Mouse (Mus musculus) liver, embryonic 15.5 days (tissue): ENCODE measurements around the gene Tbata. TPM values are rescaled to one million over a fixed set of nuclear protein-coding genes. Genes with fewer than 3 reads are reported as not detected.

ENCODE experiments used
- ATAC-seq: fragments of 200-750 bp; cut with Nextera tagmentation; 2 replicates; pipeline ENCODE4 v1.8.0; 2017; ENCODE audit warnings: moderate number of reproducible peaks, mild to moderate bottlenecking, moderate library complexity; ENCODE audit not compliant: insufficient read depth
- H3K27ac ChIP-seq: fragments of 300-500 bp; sonication (generic); replicated peaks from 2 replicates; pipeline ENCODE4 v1.5.1; 2015; ENCODE audit warnings: mild to moderate bottlenecking, inconsistent platforms
- H3K27me3 ChIP-seq: fragments of 300-500 bp; sonication (generic); 2 replicates; pipeline ENCODE4 v1.6.1; 2015; ENCODE audit warnings: mild to moderate bottlenecking, inconsistent platforms
- H3K36me3 ChIP-seq: fragments of 300-500 bp; sonication (generic); replicated peaks from 2 replicates; pipeline ENCODE4 v1.6.1; 2015; ENCODE audit warnings: moderate library complexity, mild to moderate bottlenecking, inconsistent platforms
- H3K4me1 ChIP-seq: fragments of 300-500 bp; sonication (generic); replicated peaks from 2 replicates; pipeline ENCODE4 v1.6.1; 2015; ENCODE audit warnings: inconsistent platforms
- H3K4me2 ChIP-seq: fragments of 300-500 bp; sonication (generic); 2 replicates; pipeline ENCODE4 v1.6.1; 2015; ENCODE audit warnings: moderate library complexity, mild to moderate bottlenecking, inconsistent platforms
- H3K4me3 ChIP-seq: fragments of 300-500 bp; sonication (generic); replicated peaks from 2 replicates; pipeline ENCODE4 v1.5.1; 2015; ENCODE audit warnings: mild to moderate bottlenecking, inconsistent platforms
- H3K9ac ChIP-seq: fragments of 300-500 bp; sonication (generic); 2 replicates; pipeline ENCODE4 v1.6.1; 2015; ENCODE audit warnings: moderate library complexity, mild to moderate bottlenecking, inconsistent platforms
- H3K9me3 ChIP-seq: fragments of 300-500 bp; sonication (generic); replicated peaks from 2 replicates; pipeline ENCODE4 v1.6.1; 2016; ENCODE audit warnings: inconsistent platforms
- WGBS: fragments of 180-500 bp; shearing (Covaris S2); methylation state at CpG from one replicate; pipeline ENCODE4 v1.1.7; 2015; ENCODE audit warnings: mixed read lengths; ENCODE audit not compliant: insufficient replicate concordance; 5-methylcytosine and 5-hydroxymethylcytosine counted together
- polyA plus RNA-seq: library from polyadenylated mRNA; unstranded; fragments of >200 nt; fragmentation: Nextera tagmentation; extraction: Ambion mirVana; gene quantifications from 2 replicates; pipeline ENCODE4 v1.2.1, GENCODE M21; 2015

The Tbata gene
- polyA plus RNA-seq, 1 experiment from 2014 or later: not detected

- peaks cover 17% of the 10 kb centered on the region for H3K27me3 ChIP-seq
- no peak overlapping the region for H3K4me3 ChIP-seq
- no peaks in the 10 kb centered on the region for H3K9me3 ChIP-seq
- ATAC-seq: no peak
- 34% methylated on average over 9 of the region's 9 CpGs for WGBS
- H3K4me2 ChIP-seq: no peak overlapping the region
- no peaks in the 10 kb centered on the region for H3K36me3 ChIP-seq
- H3K27ac ChIP-seq: no peak overlapping the region
- H3K9ac ChIP-seq: no peak overlapping the region
- no peaks in the 10 kb centered on the region for H3K4me1 ChIP-seq
These were observed 4.2 kb upstream of the Tbata start for GRCm38 (mm10) chr10:61167333-61168096.

- WGBS: 34% methylated on average over 2 of the region's 2 CpGs
- Histone ChIP-seq H3K4me2 (no peak overlapping the region), H3K4me3 (no peak overlapping the region), H3K27ac (no peak overlapping the region), H3K36me3 (no peaks in the 10 kb centered on the region), H3K4me1 (no peaks in the 10 kb centered on the region), H3K9ac (no peak overlapping the region), H3K27me3 (peaks cover 17% of the 10 kb centered on the region), H3K9me3 (no peaks in the 10 kb centered on the region)
- ATAC-seq: no peak
These were observed 3.4 kb upstream of the Tbata start for GRCm38 (mm10) chr10:61168393-61168792.

GRCm38 (mm10) chr10:61172496-61172895 lies 742 bp downstream of the Tbata start:
- H3K4me2 ChIP-seq: no peak overlapping the region
- no peaks in the 10 kb centered on the region for H3K9me3 ChIP-seq
- H3K9ac ChIP-seq: no peak overlapping the region
- peaks cover 49% of the 10 kb centered on the region for H3K27me3 ChIP-seq
- WGBS: 48% methylated on average over 4 of the region's 4 CpGs
- ATAC-seq: no peak
- no peaks in the 10 kb centered on the region for H3K36me3 ChIP-seq
- H3K4me1 ChIP-seq: no peaks in the 10 kb centered on the region
- H3K4me3 ChIP-seq: no peak overlapping the region
- no peak overlapping the region for H3K27ac ChIP-seq

- Histone ChIP-seq H3K4me3 (no peak overlapping the region), H3K27me3 (peaks cover 46% of the 10 kb centered on the region), H3K4me1 (no peaks in the 10 kb centered on the region), H3K36me3 (no peaks in the 10 kb centered on the region), H3K27ac (no peak overlapping the region), H3K9me3 (no peaks in the 10 kb centered on the region), H3K9ac (no peak overlapping the region), H3K4me2 (no peak overlapping the region)
- no peak for ATAC-seq
- WGBS: 39% methylated on average over 13 of the region's 13 CpGs
These were observed 3.1 kb downstream of the Tbata start for GRCm38 (mm10) chr10:61174711-61175441.

GRCm38 (mm10) chr10:61175442-61176204 lies 3.9 kb downstream of the Tbata start:
- Histone ChIP-seq H3K9me3 (no peaks in the 10 kb centered on the region), H3K9ac (no peak overlapping the region), H3K36me3 (no peaks in the 10 kb centered on the region), H3K27ac (no peak overlapping the region), H3K4me3 (no peak overlapping the region), H3K4me2 (no peak overlapping the region), H3K27me3 (peaks cover 46% of the 10 kb centered on the region), H3K4me1 (no peaks in the 10 kb centered on the region)
- 10% methylated on average over 24 of the region's 24 CpGs for WGBS
- ATAC-seq: no peak

DNA sequence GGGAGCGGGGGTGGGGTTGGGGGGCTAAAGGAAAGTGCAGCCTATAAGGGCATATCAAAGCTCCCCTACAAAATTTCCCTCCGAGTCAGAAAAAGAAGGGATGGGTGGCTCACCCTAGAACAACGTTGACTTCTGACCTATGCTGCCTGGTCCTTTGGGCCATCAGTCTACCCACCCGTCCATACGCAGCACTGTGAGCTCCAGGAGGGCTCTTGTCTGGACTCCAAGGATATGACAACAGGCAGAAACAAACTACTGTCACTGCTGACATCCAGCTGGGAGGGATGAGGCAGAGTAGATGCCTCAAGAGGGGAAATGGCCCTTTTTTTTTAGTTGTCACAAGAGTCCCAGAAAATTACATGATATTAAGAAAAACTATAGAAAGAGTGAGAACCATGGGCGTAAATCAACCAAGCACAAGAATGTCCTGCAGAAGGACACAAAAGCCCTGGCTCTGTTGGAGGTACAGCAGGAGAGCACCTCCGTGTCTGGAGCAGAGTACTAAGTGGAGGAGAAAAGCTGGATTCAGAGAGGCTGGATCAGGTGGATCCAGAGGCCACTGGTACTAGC lies 4.6 kb downstream of the Tbata start:
- WGBS: 39% methylated on average over 7 of the region's 7 CpGs
- no peaks in the 10 kb centered on the region for H3K9me3 ChIP-seq
- no peak overlapping the region for H3K9ac ChIP-seq
- H3K4me1 ChIP-seq: no peaks in the 10 kb centered on the region
- H3K4me2 ChIP-seq: no peak overlapping the region
- H3K36me3 ChIP-seq: no peaks in the 10 kb centered on the region
- no peak overlapping the region for H3K27ac ChIP-seq
- no peak for ATAC-seq
- peaks cover 45% of the 10 kb centered on the region for H3K27me3 ChIP-seq
- H3K4me3 ChIP-seq: no peak overlapping the region

- Histone ChIP-seq H3K9me3 (no peaks in the 10 kb centered on the region), H3K27ac (no peak overlapping the region), H3K36me3 (no peaks in the 10 kb centered on the region), H3K4me2 (no peak overlapping the region), H3K9ac (no peak overlapping the region), H3K27me3 (peaks cover 37% of the 10 kb centered on the region), H3K4me3 (no peak overlapping the region), H3K4me1 (no peaks in the 10 kb centered on the region)
- ATAC-seq: no peak
- WGBS: 51% methylated on average over 4 of the region's 4 CpGs
These were observed 6.0 kb downstream of the Tbata start for GRCm38 (mm10) chr10:61177751-61178150.

GRCm38 (mm10) chr10:61178687-61179086 lies 6.9 kb downstream of the Tbata start:
- H3K4me3 ChIP-seq: no peak overlapping the region
- no peaks in the 10 kb centered on the region for H3K36me3 ChIP-seq
- no peak for ATAC-seq
- 59% methylated on average over 8 of the region's 8 CpGs for WGBS
- H3K9me3 ChIP-seq: no peaks in the 10 kb centered on the region
- peaks cover 34% of the 10 kb centered on the region for H3K27me3 ChIP-seq
- H3K27ac ChIP-seq: no peak overlapping the region
- no peaks in the 10 kb centered on the region for H3K4me1 ChIP-seq
- no peak overlapping the region for H3K4me2 ChIP-seq
- H3K9ac ChIP-seq: no peak overlapping the region

DNA sequence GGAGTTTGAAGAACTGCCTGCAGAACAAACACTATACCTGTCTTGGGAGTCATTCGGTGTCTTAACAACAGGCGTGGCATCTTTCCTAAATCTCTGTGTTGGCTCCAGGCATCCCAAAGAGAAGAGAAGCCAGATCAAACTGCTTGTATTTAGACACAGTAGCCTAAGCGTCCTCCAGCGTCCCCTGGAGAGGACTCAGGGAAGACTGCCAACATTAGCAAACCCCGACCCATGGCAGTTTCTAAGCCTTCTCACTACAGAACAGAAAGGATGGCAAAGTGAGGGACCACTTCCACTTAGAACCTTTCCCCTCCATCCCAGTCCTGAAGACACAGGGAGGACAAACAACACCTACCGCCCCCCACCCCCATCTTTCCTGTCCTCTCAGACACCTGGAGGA lies 8.2 kb downstream of the Tbata start:
- ATAC-seq: no peak
- H3K4me3 ChIP-seq: no peak overlapping the region
- no peaks in the 10 kb centered on the region for H3K4me1 ChIP-seq
- 53% methylated on average over 6 of the region's 6 CpGs for WGBS
- no peak overlapping the region for H3K4me2 ChIP-seq
- no peak overlapping the region for H3K9ac ChIP-seq
- H3K9me3 ChIP-seq: no peaks in the 10 kb centered on the region
- no peak overlapping the region for H3K27ac ChIP-seq
- H3K27me3 ChIP-seq: peaks cover 25% of the 10 kb centered on the region
- no peaks in the 10 kb centered on the region for H3K36me3 ChIP-seq

DNA sequence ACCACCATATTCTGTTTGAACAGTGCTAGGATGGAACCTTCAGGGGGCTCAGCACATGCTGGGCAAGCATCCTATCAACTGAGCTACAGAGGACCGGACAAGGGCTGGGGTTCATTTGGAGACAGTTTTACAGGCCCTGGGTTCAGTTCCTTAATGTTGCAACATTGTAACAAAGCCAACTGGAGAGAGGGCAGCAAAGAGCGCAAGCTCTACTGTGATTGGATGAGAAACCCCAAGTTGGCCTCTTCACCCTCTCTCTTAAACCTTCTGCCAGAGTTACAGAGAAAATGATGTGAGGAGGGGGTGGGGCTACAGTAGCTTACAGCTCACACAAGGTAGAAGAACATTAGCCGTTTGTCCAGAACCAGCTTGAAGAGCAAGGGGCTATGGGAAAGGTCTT lies 15.2 kb downstream of the Tbata start:
- Histone ChIP-seq H3K4me2 (no peak overlapping the region), H3K36me3 (no peaks in the 10 kb centered on the region), H3K9me3 (no peaks in the 10 kb centered on the region), H3K27me3 (peaks cover 4% of the 10 kb centered on the region; the same call in 1 of the 2 replicates), H3K4me3 (no peak overlapping the region), H3K9ac (no peak overlapping the region), H3K27ac (no peak overlapping the region), H3K4me1 (no peaks in the 10 kb centered on the region)
- ATAC-seq: no peak
- 64% methylated on average over 3 of the region's 3 CpGs for WGBS

DNA sequence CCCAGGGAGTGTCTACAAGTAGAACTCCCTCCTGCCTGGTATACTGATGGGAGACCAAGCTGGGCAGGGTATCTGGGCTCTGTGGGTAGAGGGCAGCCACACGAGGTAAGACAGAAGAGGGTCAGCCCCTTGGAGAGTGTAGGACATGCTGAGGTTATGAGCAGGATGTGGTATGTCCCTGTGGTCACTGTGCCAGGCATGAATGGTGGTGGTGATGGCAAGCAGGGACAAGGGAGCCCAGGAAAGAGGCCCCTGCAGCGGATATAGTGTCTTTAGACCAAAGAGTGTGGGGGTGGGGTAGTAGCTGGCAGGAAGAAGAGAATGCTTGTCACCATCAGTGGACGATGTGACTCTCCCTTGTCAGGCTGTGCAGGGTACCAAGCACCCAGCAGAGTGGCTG lies 16.3 kb downstream of the Tbata start:
- Histone ChIP-seq H3K9ac (no peak overlapping the region), H3K4me2 (no peak overlapping the region)

More for the DNA sequence above, 16.3 kb downstream of the Tbata start:
- no peak overlapping the region for H3K27ac ChIP-seq
- no peaks in the 10 kb centered on the region for H3K4me1 ChIP-seq
- peaks cover 4% of the 10 kb centered on the region; the same call in 1 of the 2 replicates for H3K27me3 ChIP-seq
- no peak overlapping the region for H3K4me3 ChIP-seq
- ATAC-seq: no peak
- no peaks in the 10 kb centered on the region for H3K36me3 ChIP-seq
- no peaks in the 10 kb centered on the region for H3K9me3 ChIP-seq
- WGBS: 12% methylated on average over 3 of the region's 3 CpGs
